Mouse (Mus musculus) Patski (cell line): ENCODE measurements at regions not wholly inside any gene's neighbourhood (a gene's known extent, or its start where the extent isn't known, plus 50 kb on each side); places are given as distances from the start of the nearest gene placed in this dataset.

Source experiments
- ATAC-seq: fragments of 100-300 bp; one replicate; pipeline ENCODE4 v1.8.0; 2021
- CTCF ChIA-PET: fragments of 350-600 bp; sonication (Branson Sonifier 250); formaldehyde crosslinking; loops from one replicate; lab custom pipeline; 2022; ENCODE audit warnings: inconsistent platforms; lab: Charles Lee
- POLR2A ChIA-PET: fragments of 350-600 bp; sonication (Branson Sonifier 250); formaldehyde crosslinking; loops from one replicate; lab custom pipeline; 2022; ENCODE audit warnings: antibody characterized with exemption, inconsistent platforms; lab: Charles Lee
- DNase-seq: peaks from one replicate; pipeline ENCODE4 v3.0.0-alpha.2; 2011; ENCODE audit warnings: low read depth, low spot score
- H3K27me3 ChIP-seq: fragments of 371-371 bp; one replicate; pipeline ENCODE4 v1.5.1; 2021
- CTCF ChIP-seq: fragments of 100-300 bp; IDR thresholded peaks from one replicate; pipeline ENCODE4 v1.5.1; 2021
- in situ Hi-C: fragments of 300-500 bp; cut with MboI; formaldehyde crosslinking; loops from 3 replicates; pipeline ENCODE4 v1.11.1; 2018; ENCODE audit warnings: low pct_unique_long_range_greater_than_20kb, mixed read lengths

DNA sequence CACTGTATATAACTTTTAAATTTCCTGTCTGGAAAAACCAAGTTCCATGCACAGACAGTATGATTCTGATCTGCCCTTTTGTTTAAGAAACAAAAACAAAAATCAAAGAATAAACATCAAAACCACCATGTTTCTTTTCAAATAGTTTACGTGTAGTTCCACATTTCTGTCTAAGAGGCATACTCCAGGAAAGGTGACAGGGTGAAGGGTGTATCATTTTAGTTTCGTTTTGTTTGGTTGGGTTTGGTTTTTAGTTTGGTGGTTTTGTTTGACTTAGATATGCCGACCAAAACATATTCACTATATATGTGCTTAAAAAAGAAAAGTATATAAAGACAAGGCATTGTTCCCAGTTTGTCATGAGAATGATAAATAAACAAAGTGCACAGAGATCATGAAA is 524.9 kb downstream of the Adgrl2 start:
- TF ChIP-seq CTCF: no peak
- CTCF ChIA-PET: interaction anchor here (0.6 to 1.2 kb wide), 2 partner anchors 11 to 468 kb away, joined by 3 to 4 read pairs; no protein-coding TSS in a partner anchor
- POLR2A ChIA-PET: no interaction called here
- H3K27me3 ChIP-seq: no peaks in the 10 kb centered on the region
- ATAC-seq (no peak), DNase-seq (no peak)
- in situ Hi-C loops: no loop called here

DNA sequence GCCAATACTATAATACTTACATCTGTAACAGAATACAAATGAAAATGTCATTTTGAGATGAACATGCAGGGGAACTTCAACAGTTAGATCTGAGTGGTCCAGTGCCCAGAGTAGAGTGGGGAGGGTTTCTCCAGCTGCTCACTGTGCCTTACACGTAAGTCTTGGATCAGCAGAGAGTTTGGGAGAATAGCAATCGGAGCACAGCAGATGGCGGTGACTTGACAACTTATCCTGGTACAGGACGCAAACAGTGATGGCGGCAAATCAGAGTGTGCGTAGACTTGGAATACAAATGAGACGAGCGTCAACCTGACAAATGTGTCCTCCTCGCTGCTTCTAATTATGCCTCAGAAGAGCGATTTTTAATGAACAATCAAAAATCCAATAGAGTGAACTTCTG is 527.6 kb downstream of the Adgrl2 start:
- in situ Hi-C loops: no loop called here
- ATAC-seq: no peak
- ChIA-PET CTCF (no interaction called here), POLR2A (no interaction called here)
- H3K27me3 ChIP-seq: no peaks in the 10 kb centered on the region
- TF ChIP-seq CTCF: no peak
- DNase-seq: no peak

DNA sequence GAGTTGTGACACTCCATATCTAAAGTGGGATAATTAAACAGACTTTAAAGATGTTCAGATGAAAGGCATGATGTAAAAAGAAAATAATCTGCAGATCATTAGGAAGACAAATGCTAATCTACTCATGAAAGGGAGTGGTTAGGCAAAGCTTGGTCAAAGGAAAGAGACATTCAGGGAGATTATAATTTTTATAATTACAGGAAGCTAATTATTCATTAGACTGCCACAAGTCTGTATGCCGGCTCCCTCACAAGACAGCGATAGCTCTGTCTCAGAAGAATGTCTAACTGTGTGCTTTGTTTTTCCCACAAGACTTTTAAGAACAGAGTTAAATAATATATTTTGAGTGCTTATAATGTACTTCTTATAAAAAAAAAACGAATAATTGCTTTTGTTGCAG is 541.5 kb downstream of the Adgrl2 start:
- ATAC-seq: no peak
- in situ Hi-C loops: no loop called here
- ChIA-PET POLR2A (no interaction called here), CTCF (interaction anchor here (0.8 to 1.6 kb wide), 4 partner anchors 11 to 96 kb away, joined by 3 to 4 read pairs (median 3); no protein-coding TSS in a partner anchor)
- H3K27me3 ChIP-seq: no peaks in the 10 kb centered on the region
- no peak for DNase-seq
- no peak for TF ChIP-seq CTCF

- ChIA-PET CTCF (interaction anchor here (0.8 to 1.6 kb wide), 4 partner anchors 11 to 97 kb away, joined by 3 to 4 read pairs (median 3); no protein-coding TSS in a partner anchor), POLR2A (interaction anchor here (0.7 kb wide), 2 partner anchors 19 to 982 kb away, joined by 3 to 7 read pairs; no protein-coding TSS in a partner anchor)
- in situ Hi-C loops: no loop called here
- H3K27me3 ChIP-seq: no peaks in the 10 kb centered on the region
- no peak for DNase-seq
- no peak for TF ChIP-seq CTCF
- ATAC-seq: no peak
Observed at GRCm38 (mm10) chr3:148448465-148448864, 541.9 kb downstream of the Adgrl2 start.

DNA sequence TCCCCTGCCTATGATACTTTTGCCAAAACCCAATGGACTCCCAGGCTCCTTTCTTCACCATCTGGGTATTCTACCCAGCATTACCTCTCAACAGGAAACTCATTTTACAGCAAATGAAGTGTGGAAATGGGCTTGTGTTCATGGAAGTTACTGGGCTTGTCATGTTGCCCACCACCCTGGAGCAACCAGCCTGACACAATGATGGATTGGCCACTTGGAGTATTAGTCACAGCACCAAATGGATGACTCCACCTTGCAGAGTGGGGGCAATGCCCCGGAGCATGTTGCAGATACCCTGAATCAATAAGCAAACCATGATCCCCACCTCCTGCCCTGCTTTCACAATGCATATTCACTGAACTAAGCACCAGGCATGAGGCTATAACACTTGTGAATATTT is 543.5 kb downstream of the Adgrl2 start:
- ATAC-seq (no peak), DNase-seq (no peak)
- ChIA-PET CTCF (no interaction called here), POLR2A (no interaction called here)
- H3K27me3 ChIP-seq: no peaks in the 10 kb centered on the region
- TF ChIP-seq CTCF: no peak
- in situ Hi-C loops: no loop called here

DNA sequence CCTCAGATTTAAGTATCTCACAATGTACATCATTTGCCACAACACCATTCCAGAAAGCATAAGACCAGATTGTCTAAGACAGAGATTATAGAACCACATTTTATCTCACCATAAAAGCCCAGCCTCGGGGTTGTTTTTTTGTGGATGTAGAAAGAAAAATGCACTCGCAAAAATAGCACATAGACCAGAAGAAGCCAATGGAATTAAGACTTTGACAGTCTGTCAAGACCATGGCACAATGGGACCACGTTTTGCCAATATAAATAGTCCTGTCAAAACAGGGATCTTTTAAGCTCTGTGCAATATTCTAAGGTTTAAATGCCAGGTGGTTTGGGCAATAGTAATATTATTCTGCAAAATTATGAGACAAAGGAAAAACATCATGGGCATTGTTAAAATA is 547.3 kb downstream of the Adgrl2 start:
- in situ Hi-C loops: no loop called here
- TF ChIP-seq CTCF: no peak
- ChIA-PET POLR2A (no interaction called here), CTCF (no interaction called here)
- DNase-seq (no peak), ATAC-seq (no peak)
- H3K27me3 ChIP-seq: no peaks in the 10 kb centered on the region

DNA sequence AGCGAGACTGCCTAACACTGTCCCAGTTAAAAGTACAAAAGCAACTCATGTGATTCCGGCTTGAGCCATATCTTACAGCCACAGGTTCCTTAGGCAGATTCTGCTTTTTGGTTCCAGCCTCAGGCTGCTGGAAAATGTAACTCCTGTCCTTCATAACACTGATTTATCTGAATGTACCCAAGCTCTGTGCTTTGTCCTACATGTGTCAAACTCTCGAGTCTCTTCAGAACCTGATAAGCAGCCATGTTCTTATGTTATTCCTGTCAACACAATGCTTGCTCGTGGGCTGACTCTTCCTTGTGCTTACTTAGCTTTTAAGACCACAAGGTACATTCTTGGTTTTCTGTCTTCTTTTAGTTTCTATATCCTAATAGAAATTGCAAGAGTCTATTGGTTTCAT is 556.3 kb downstream of the Adgrl2 start:
- H3K27me3 ChIP-seq: peaks cover 3% of the 10 kb centered on the region
- CTCF ChIA-PET: interaction anchor here (0.8 to 2.3 kb wide), 4 partner anchors 11 to 88 kb away, joined by 3 to 10 read pairs (median 4); no protein-coding TSS in a partner anchor
- ATAC-seq: no peak
- no peak for DNase-seq
- POLR2A ChIA-PET: no interaction called here
- TF ChIP-seq CTCF: no peak
- in situ Hi-C loops: no loop called here

GRCm38 (mm10) chr3:148429012-148429865 is 561.1 kb downstream of the Adgrl2 start:
- ATAC-seq (no peak), DNase-seq (no peak)

DNA sequence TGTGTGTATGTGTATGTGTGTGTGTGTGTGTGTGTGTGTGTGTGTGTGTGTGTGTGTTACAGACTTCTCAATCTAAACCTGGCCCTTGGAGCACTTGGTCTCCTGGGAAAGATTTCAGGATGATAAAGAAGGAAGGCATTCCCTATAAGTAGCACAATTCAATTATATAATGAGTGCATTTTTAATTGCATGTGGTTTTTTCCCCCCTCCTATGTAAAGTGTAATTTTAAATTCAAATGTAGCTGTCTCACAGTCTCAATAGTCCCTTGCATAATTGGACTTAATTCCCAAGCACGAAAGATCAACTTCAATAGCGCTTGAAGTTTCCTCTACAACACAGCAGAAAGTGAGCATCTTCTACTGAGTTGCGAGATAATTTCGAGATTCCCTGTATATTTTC is 566.3 kb downstream of the Adgrl2 start:
- ChIA-PET POLR2A (no interaction called here), CTCF (interaction anchor here (1.3 to 3.8 kb wide), 3 partner anchors 9 to 38 kb away, joined by 4 to 10 read pairs (median 5); no protein-coding TSS in a partner anchor)
- H3K27me3 ChIP-seq: no peaks in the 10 kb centered on the region
- no peak for DNase-seq
- ATAC-seq: no peak
- TF ChIP-seq CTCF: no peak
- in situ Hi-C loops: no loop called here

More at GRCm38 (mm10) chr3:148429012-148429865, 561.1 kb downstream of the Adgrl2 start:
- H3K27me3 ChIP-seq: no peaks in the 10 kb centered on the region
- ChIA-PET CTCF (interaction anchor here (1.1 to 1.3 kb wide), 2 partner anchors 10 to 46 kb away, joined by 3 to 4 read pairs; no protein-coding TSS in a partner anchor), POLR2A (interaction anchor here (0.5 kb wide), 1 partner anchor 19 kb away, joined by 7 read pairs; no protein-coding TSS in a partner anchor)
- in situ Hi-C loops: no loop called here
- no peak for TF ChIP-seq CTCF

- DNase-seq (no peak), ATAC-seq (no peak)
- in situ Hi-C loops: no loop called here
- H3K27me3 ChIP-seq: no peaks in the 10 kb centered on the region
- CTCF ChIA-PET: interaction anchor here (1.0 to 3.8 kb wide), 4 partner anchors 10 to 37 kb away, joined by 3 to 10 read pairs (median 4); no protein-coding TSS in a partner anchor
- POLR2A ChIA-PET: no interaction called here
- TF ChIP-seq CTCF: no peak
Observed at GRCm38 (mm10) chr3:148423383-148423782, 567.0 kb downstream of the Adgrl2 start.

- ChIA-PET POLR2A (no interaction called here), CTCF (interaction anchor here (1.0 to 3.8 kb wide), 3 partner anchors 9 to 15 kb away, joined by 3 to 10 read pairs (median 3); no protein-coding TSS in a partner anchor)
- H3K27me3 ChIP-seq: no peaks in the 10 kb centered on the region
- no peak for TF ChIP-seq CTCF
- in situ Hi-C loops: no loop called here
- ATAC-seq: no peak
- DNase-seq: no peak
Observed at GRCm38 (mm10) chr3:148422720-148423119, 567.6 kb downstream of the Adgrl2 start.
